In genomic region chr6:122310187-122310820, GRCm38 (mm10) we compare ENCODE assay signal across 8 mouse cellular contexts. TPM values are rescaled to one million over a fixed set of nuclear protein-coding genes. Genes with fewer than 3 reads are reported as not detected.
A peak's percentile ranks its signal among the peaks of the same experiment; 100 is the strongest.
DNase-seq lines count a peak whose midpoint lies in the region; ATAC-seq and TF ChIP-seq lines count a peak whose summit lies in the region.

No protein-coding gene starts in this region.

- no peaks in the 10 kb centered on the region for H3K27me3 ChIP-seq in lung, embryonic 15.5 days
- H3K27me3 ChIP-seq in limb, embryonic 14.5 days (ENCODE audit: control insufficient read depth, insufficient read depth, low read length), result no peaks in the 10 kb centered on the region
- H3K27me3 ChIP-seq in stomach, embryonic 15.5 days (replicated peaks), result no peaks in the 10 kb centered on the region

- TF ChIP-seq POLR2A in limb, embryonic 14.5 days (IDR thresholded peaks at IDR 0.05; ENCODE audit: borderline replicate concordance, extremely low read depth, insufficient read depth, insufficient read length), result no peak

- no peak overlapping the region for H3K27ac ChIP-seq in lung, embryonic 15.5 days
- no peak overlapping the region for H3K27ac ChIP-seq in limb, embryonic 14.5 days (replicated peaks; ENCODE audit: low read depth, low read length)
- no peak overlapping the region for H3K27ac ChIP-seq in stomach, embryonic 15.5 days

- DNase-seq in lung, postnatal 10 days, result no peak
- peak; percentile 16 for DNase-seq in fat pad, adult 2 months (ENCODE audit: extremely low read depth, low read depth, low spot score)
- DNase-seq in limb, embryonic 14.5 days (ENCODE audit: low spot score), result no peak
- no peak for DNase-seq in urinary bladder, adult 2 months (ENCODE audit: low spot score)
- DNase-seq in spleen, postnatal 10 days (ENCODE audit: low spot score in 2 of 2), result no peak
- no peak for DNase-seq in right cerebral cortex, postnatal 4 days

- 53% methylated on average over 5 of the region's 5 CpGs for WGBS in lung, embryonic 15.5 days
- 62% methylated on average over 5 of the region's 5 CpGs for WGBS in limb, embryonic 14.5 days
- 46% methylated on average over 5 of the region's 5 CpGs for WGBS in stomach, embryonic 15.5 days

- peaks cover 34% of the 10 kb centered on the region for H3K36me3 ChIP-seq in lung, embryonic 15.5 days
- peaks cover 28% of the 10 kb centered on the region for H3K36me3 ChIP-seq in limb, embryonic 14.5 days (ENCODE audit: control insufficient read depth, insufficient read depth, low read length)
- peaks cover 8% of the 10 kb centered on the region; the same call in 1 of the 2 replicates for H3K36me3 ChIP-seq in stomach, embryonic 15.5 days

- no peaks in the 10 kb centered on the region for H3K9me3 ChIP-seq in lung, embryonic 15.5 days
- no peaks in the 10 kb centered on the region for H3K9me3 ChIP-seq in limb, embryonic 14.5 days (ENCODE audit: control insufficient read depth, low read length)
- no peaks in the 10 kb centered on the region for H3K9me3 ChIP-seq in stomach, embryonic 15.5 days

- H3K4me2 ChIP-seq in lung, embryonic 15.5 days, result peak overlapping the region; percentile 65
- H3K4me2 ChIP-seq in limb, embryonic 14.5 days (replicated peaks; ENCODE audit: low read depth, low read length, severe bottlenecking), result peak overlapping the region; percentile 70
- H3K4me2 ChIP-seq in stomach, embryonic 15.5 days, result peak overlapping the region; percentile 67

- H3K9ac ChIP-seq in lung, embryonic 15.5 days, result peak overlapping the region; percentile 83
- H3K9ac ChIP-seq in limb, embryonic 14.5 days (ENCODE audit: low read depth, low read length, severe bottlenecking), result peak overlapping the region; percentile 80; the same call in 1 of the 2 replicates
- 0 out of 2 replicates have a peak overlapping the region, but pooled peaks have one; percentile 78 for H3K9ac ChIP-seq in stomach, embryonic 15.5 days

- H3K4me3 ChIP-seq in lung, embryonic 15.5 days, result peak overlapping the region; percentile 78
- peak overlapping the region; percentile 83 for H3K4me3 ChIP-seq in limb, embryonic 14.5 days (replicated peaks; ENCODE audit: low read length)
- H3K4me3 ChIP-seq in stomach, embryonic 15.5 days (replicated peaks), result peak overlapping the region; percentile 95

- ATAC-seq in lung, embryonic 15.5 days (ENCODE audit: borderline replicate concordance, extremely low read depth, low FRiP score, low TSS enrichment), result no peak
- no peak for ATAC-seq in limb, embryonic 14.5 days (ENCODE audit: low FRiP score, low read depth)
- no peak for ATAC-seq in stomach, embryonic 15.5 days (ENCODE audit: insufficient read depth, low FRiP score, low read depth)

- H3K4me1 ChIP-seq in lung, embryonic 15.5 days, result peaks cover 15% of the 10 kb centered on the region
- peaks cover 15% of the 10 kb centered on the region for H3K4me1 ChIP-seq in limb, embryonic 14.5 days (ENCODE audit: control insufficient read depth, insufficient read depth, low read length)
- H3K4me1 ChIP-seq in stomach, embryonic 15.5 days, result peaks cover 12% of the 10 kb centered on the region

RNA-seq across cellular contexts. Expression of gene M6pr, which starts 1.8 kb away (rescaled TPM):
- polyA plus RNA-seq in lung, embryonic 15.5 days (2015; fragmentation: Nextera tagmentation; extraction: Ambion mirVana), result 118 and 121 TPM in 2 replicates
- 58.9 and 62.6 TPM in 2 replicates for polyA plus RNA-seq in limb, embryonic 14.5 days (2012; rRNA removed)
- polyA plus RNA-seq in limb, embryonic 14.5 days (2014; fragmentation: Nextera tagmentation; extraction: Ambion mirVana), result 84.2 and 89.6 TPM in 2 replicates
- 120 and 121 TPM in 2 replicates for polyA plus RNA-seq in stomach, embryonic 15.5 days (2015; fragmentation: Nextera tagmentation; extraction: Ambion mirVana)
- 115 and 117 TPM in 2 replicates for polyA plus RNA-seq in urinary bladder, adult 2 months (2012; rRNA removed)

RNA-seq across cellular contexts. Expression of gene Klrg1, which starts 27.6 kb away (rescaled TPM):
- not detected in 2 replicates for polyA plus RNA-seq in lung, embryonic 15.5 days (2015; fragmentation: Nextera tagmentation; extraction: Ambion mirVana)
- polyA plus RNA-seq in limb, embryonic 14.5 days (2012; rRNA removed), result 0.05 and 0.12 TPM in 2 replicates
- 0.28 TPM in 1 of 2 replicates, not detected in the other for polyA plus RNA-seq in limb, embryonic 14.5 days (2014; fragmentation: Nextera tagmentation; extraction: Ambion mirVana)
- polyA plus RNA-seq in stomach, embryonic 15.5 days (2015; fragmentation: Nextera tagmentation; extraction: Ambion mirVana), result not detected in 2 replicates
- polyA plus RNA-seq in urinary bladder, adult 2 months (2012; rRNA removed), result 0.57 and 0.59 TPM in 2 replicates

RNA-seq across cellular contexts. Expression of gene Phc1, which starts 30.1 kb away (rescaled TPM):
- 15.5 and 16.3 TPM in 2 replicates for polyA plus RNA-seq in lung, embryonic 15.5 days (2015; fragmentation: Nextera tagmentation; extraction: Ambion mirVana)
- polyA plus RNA-seq in limb, embryonic 14.5 days (2012; rRNA removed), result 57.3 and 78.6 TPM in 2 replicates
- 24.5 and 27.8 TPM in 2 replicates for polyA plus RNA-seq in limb, embryonic 14.5 days (2014; fragmentation: Nextera tagmentation; extraction: Ambion mirVana)
- polyA plus RNA-seq in stomach, embryonic 15.5 days (2015; fragmentation: Nextera tagmentation; extraction: Ambion mirVana), result 12.8 and 13.2 TPM in 2 replicates
- polyA plus RNA-seq in urinary bladder, adult 2 months (2012; rRNA removed), result 8.6 and 14.8 TPM in 2 replicates
